Mouse (Mus musculus) CH12.LX (cell line): ENCODE data around the gene Limk2. TPM values are rescaled to one million over a fixed set of nuclear protein-coding genes. Genes with fewer than 3 reads are reported as not detected.

Source experiments
- DNase-seq: peaks from one replicate; pipeline ENCODE4 v3.0.0-alpha.2; 2013; ENCODE audit errors: extremely low read depth
- H3K27ac ChIP-seq: 2 replicates; pipeline ENCODE4 v1.5.1; 2012; ENCODE audit warnings: low read depth, mild to moderate bottlenecking, control low read depth, moderate library complexity; ENCODE audit not compliant: insufficient read depth
- H3K27me3 ChIP-seq: replicated peaks from 2 replicates; pipeline ENCODE3; 2012; ENCODE audit warnings: inconsistent platforms
- H3K36me3 ChIP-seq, 2 experiments: replicated peaks in 1 of 2; 2 replicates each; pipeline versions ENCODE3 to v1.6.1; 2012; ENCODE audit warnings: inconsistent platforms in 1 of 2, low read length in 1 of 2, mild to moderate bottlenecking in 1 of 2, mixed read lengths in 1 of 2, moderate library complexity in 1 of 2; ENCODE audit not compliant: control insufficient read depth in 1 of 2, insufficient read depth in 1 of 2
- H3K4me1 ChIP-seq, 2 experiments: 2 replicates each; pipeline ENCODE4 v1.6.1; 2012; ENCODE audit warnings: inconsistent platforms in 1 of 2, moderate library complexity in 1 of 2; ENCODE audit not compliant: insufficient read depth in 2 of 2, control insufficient read depth in 1 of 2
- H3K4me2 ChIP-seq: 2 replicates; pipeline ENCODE4 v1.6.1; 2012; ENCODE audit warnings: low read depth, mild to moderate bottlenecking, control low read depth; ENCODE audit not compliant: poor library complexity, insufficient read depth, severe bottlenecking
- H3K4me3 ChIP-seq, 3 experiments: fragments of 150-350 bp in 1 of 3; sonication (generic) in 1 of 3; replicated peaks in 1 of 3; 2 replicates each; pipeline versions ENCODE3 to v1.5.1; 2011 to 2012; ENCODE audit warnings: low read depth in 2 of 3, low read length in 2 of 3, mild to moderate bottlenecking in 2 of 3, moderate library complexity in 2 of 3, control low read depth in 1 of 3, improper control_type of control experiment in 1 of 3, inconsistent platforms in 1 of 3, mixed read lengths in 1 of 3; ENCODE audit not compliant: poor library complexity in 1 of 3
- H3K79me2 ChIP-seq: replicated peaks from 2 replicates; pipeline ENCODE4 v1.6.1; 2012; ENCODE audit warnings: mild to moderate bottlenecking, moderate library complexity; ENCODE audit not compliant: control insufficient read depth, poor library complexity, insufficient read depth, severe bottlenecking; ENCODE audit errors: extremely low read depth
- H3K9ac ChIP-seq: 2 replicates; pipeline ENCODE4 v1.6.1; 2012; ENCODE audit warnings: low read depth, mild to moderate bottlenecking, control low read depth, moderate library complexity; ENCODE audit not compliant: insufficient read depth
- H3K9me3 ChIP-seq: replicated peaks from 2 replicates; pipeline ENCODE3; 2012; ENCODE audit warnings: low read length, inconsistent platforms, mixed read lengths
- BHLHE40 ChIP-seq: IDR thresholded peaks from 2 replicates; pipeline ENCODE4 v1.6.1; 2011; ENCODE audit warnings: mild to moderate bottlenecking, low read depth, low read length, improper control_type of control experiment
- CHD1 ChIP-seq: IDR thresholded peaks from 2 replicates; pipeline ENCODE4 v1.6.1; 2012; ENCODE audit warnings: low read depth, low read length, improper control_type of control experiment, inconsistent platforms
- EP300 ChIP-seq: IDR thresholded peaks from 2 replicates; pipeline ENCODE4 v1.6.1; 2011; ENCODE audit warnings: low read length, improper control_type of control experiment
- ETS1 ChIP-seq: conservative IDR thresholded peaks from 2 replicates; pipeline ENCODE4 v1.6.1; 2012; ENCODE audit warnings: low read depth, mild to moderate bottlenecking, inconsistent platforms, low read length, improper control_type of control experiment, moderate library complexity
- GABPA ChIP-seq: IDR thresholded peaks from 2 replicates; pipeline ENCODE4 v1.6.1; 2012; ENCODE audit warnings: low read depth, low read length, improper control_type of control experiment, inconsistent platforms; ENCODE audit not compliant: insufficient replicate concordance
- HCFC1 ChIP-seq: IDR thresholded peaks from 2 replicates; pipeline ENCODE4 v1.6.1; 2012; ENCODE audit warnings: low read depth, mild to moderate bottlenecking, inconsistent platforms, low read length, improper control_type of control experiment
- IRF4 ChIP-seq: IDR thresholded peaks from 2 replicates; pipeline ENCODE4 v1.6.1; 2014; ENCODE audit warnings: low read depth, mild to moderate bottlenecking, inconsistent platforms, low read length, improper control_type of control experiment
- JUN ChIP-seq: IDR thresholded peaks from 2 replicates; pipeline ENCODE4 v1.6.1; 2011; ENCODE audit warnings: low read depth, mild to moderate bottlenecking, low read length, improper control_type of control experiment, moderate library complexity; ENCODE audit not compliant: insufficient read depth
- KAT2A ChIP-seq: IDR thresholded peaks from 2 replicates; pipeline ENCODE4 v1.6.1; 2012; ENCODE audit warnings: low read length, improper control_type of control experiment, inconsistent platforms; ENCODE audit not compliant: insufficient replicate concordance
- MAX ChIP-seq: IDR thresholded peaks from 2 replicates; pipeline ENCODE4 v1.6.1; 2011; ENCODE audit warnings: low read length, improper control_type of control experiment
- MEF2A ChIP-seq: IDR thresholded peaks from 2 replicates; pipeline ENCODE4 v1.6.1; 2014; ENCODE audit warnings: low read depth, mild to moderate bottlenecking, inconsistent platforms, low read length, improper control_type of control experiment, borderline replicate concordance
- MYC ChIP-seq: IDR thresholded peaks from 2 replicates; pipeline ENCODE4 v1.6.1; 2011; ENCODE audit warnings: low read depth, mild to moderate bottlenecking, improper control_type of control experiment, low read length
- NRF1 ChIP-seq: IDR thresholded peaks from 2 replicates; pipeline ENCODE4 v1.6.1; 2014; ENCODE audit warnings: low read depth, mild to moderate bottlenecking, inconsistent platforms, low read length, improper control_type of control experiment, moderate library complexity
- PAX5 ChIP-seq: IDR thresholded peaks from 2 replicates; pipeline ENCODE4 v1.6.1; 2012; ENCODE audit warnings: low read length, inconsistent platforms, mixed read lengths
- POLR2A ChIP-seq: IDR thresholded peaks from 2 replicates; pipeline ENCODE4 v1.6.1; 2011; ENCODE audit warnings: low read depth, mild to moderate bottlenecking, improper control_type of control experiment, low read length
- POLR2AphosphoS2 ChIP-seq: IDR thresholded peaks from 2 replicates; pipeline ENCODE4 v1.6.1; 2011; ENCODE audit warnings: low read depth, low read length, improper control_type of control experiment
- RAD21 ChIP-seq: IDR thresholded peaks from 2 replicates; pipeline ENCODE4 v1.6.1; 2011; ENCODE audit warnings: low read depth, mild to moderate bottlenecking, low read length, improper control_type of control experiment, moderate library complexity
- RCOR1 ChIP-seq: conservative IDR thresholded peaks from 2 replicates; pipeline ENCODE4 v1.6.1; 2012; ENCODE audit warnings: low read depth, mild to moderate bottlenecking, inconsistent platforms, low read length, improper control_type of control experiment
- USF1 ChIP-seq: IDR thresholded peaks from 2 replicates; pipeline ENCODE4 v1.6.1; 2014; ENCODE audit warnings: low read depth, mild to moderate bottlenecking, inconsistent platforms, low read length, improper control_type of control experiment
- USF2 ChIP-seq: conservative IDR thresholded peaks from 2 replicates; pipeline ENCODE4 v1.6.1; 2011; ENCODE audit warnings: low read depth, low read length, improper control_type of control experiment
- ZC3H11A ChIP-seq: IDR thresholded peaks from 2 replicates; pipeline ENCODE4 v1.6.1; 2012; ENCODE audit warnings: low read depth, mild to moderate bottlenecking, inconsistent platforms, low read length, improper control_type of control experiment
- ZNF384 ChIP-seq: IDR thresholded peaks from 2 replicates; pipeline ENCODE4 v1.6.1; 2012; ENCODE audit warnings: low read depth, low read length, improper control_type of control experiment, inconsistent platforms
- dilution Hi-C: fragments of 300-500 bp; cut with MboI; formaldehyde crosslinking; loops from 2 replicates; pipeline ENCODE4 v1.14.3; 2020; ENCODE audit warnings: low sequenced_read_pairs; ENCODE audit not compliant: extremely low pct_unique_long_range_greater_than_20kb, extremely low pct_ligation_motif_present
- in situ Hi-C: fragments of 300-500 bp; cut with MboI; formaldehyde crosslinking; loops from 3 replicates; pipeline ENCODE4 v1.14.3; 2019; ENCODE audit warnings: low sequenced_read_pairs, low pct_ligation_motif_present, low pct_unique_long_range_greater_than_20kb, mixed read lengths
- polyA plus RNA-seq: library from polyadenylated mRNA; unstranded; fragments of >175 nt; gene quantifications from 2 replicates; pipeline ENCODE4 v1.2.1, GENCODE M21; 2012; ENCODE audit warnings: low read depth; ENCODE audit not compliant: insufficient read length
- total RNA-seq, 2 experiments: library from RNA; depleted of rRNA; stranded (reverse); fragments of 300-350 nt in 1 of 2; fragments of >200 nt in 1 of 2; gene quantifications; 2 replicates each; pipeline ENCODE4 v1.2.3; 2012 to 2014

Limk2 gene
- total and polyA plus RNA-seq, 3 experiments = 41.5 to 64.0 (median 46.1) TPM

DNA sequence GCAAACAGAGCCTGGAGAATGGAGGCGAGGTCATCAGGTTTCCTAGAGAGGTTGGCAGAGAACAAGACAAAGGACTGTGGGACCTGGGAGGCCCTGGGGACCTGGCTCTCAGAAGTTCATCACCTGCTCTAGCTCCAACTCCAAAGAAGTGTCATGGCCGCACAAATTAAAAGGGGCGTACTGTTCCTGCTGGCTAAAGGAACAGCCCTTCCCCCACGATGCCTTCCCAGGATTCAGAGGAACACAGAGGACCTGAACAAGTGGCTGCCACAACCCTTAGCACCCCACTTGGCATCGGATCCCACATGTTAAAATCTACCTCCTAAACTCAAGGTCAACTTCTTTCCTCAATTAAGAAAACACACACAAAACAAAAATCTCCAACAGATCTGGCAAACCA, 39.5 kb downstream of the Limk2 start:
- TF ChIP-seq BHLHE40 (no peak), POLR2A (no peak), ZNF384 (no peak), CHD1 (no peak), ZC3H11A (no peak)
- Histone ChIP-seq H3K27ac (no peak overlapping the region), H3K27me3 (no peaks in the 10 kb centered on the region), H3K4me2 (no peak overlapping the region), H3K79me2 (no peaks in the 10 kb centered on the region), H3K9me3 (no peaks in the 10 kb centered on the region), H3K4me1 (peaks cover 0 to 55% of the 10 kb centered on the region in 2 experiments; a peak in 2 of 4 replicates), H3K36me3 (peaks cover 4 to 83% of the 10 kb centered on the region in 2 experiments), H3K9ac (no peak overlapping the region), H3K4me3 (no peak overlapping the region)
- no peak for DNase-seq
- in situ Hi-C loops = no loop called here
- dilution Hi-C loops = no loop called here

DNA sequence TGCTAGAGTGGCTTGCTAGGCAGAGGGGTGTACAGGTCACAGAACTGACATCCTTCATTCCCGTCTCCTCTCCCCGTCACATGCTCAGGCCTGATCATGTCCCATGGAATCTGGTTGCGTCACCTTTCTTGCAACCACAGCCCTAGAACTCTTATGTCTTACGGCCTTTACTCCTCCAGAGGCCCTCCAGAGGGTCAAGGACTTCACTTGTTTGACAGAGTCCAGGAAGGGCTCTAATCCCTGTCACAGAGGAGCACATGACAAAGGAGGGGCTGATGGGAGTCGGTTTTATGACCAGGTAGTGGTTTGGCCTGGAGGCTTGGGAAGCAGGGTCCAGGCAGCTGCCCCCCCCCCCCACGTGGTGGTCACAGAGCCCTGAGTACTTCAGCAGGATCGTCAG, 40.0 kb downstream of the Limk2 start:
- Histone ChIP-seq H3K9me3 (no peaks in the 10 kb centered on the region), H3K4me1 (peaks cover 0 to 55% of the 10 kb centered on the region in 2 experiments; a peak in 2 of 4 replicates), H3K36me3 (peaks cover 4 to 82% of the 10 kb centered on the region in 2 experiments), H3K9ac (no peak overlapping the region), H3K4me2 (no peak overlapping the region), H3K79me2 (no peaks in the 10 kb centered on the region), H3K4me3 (no peak overlapping the region), H3K27me3 (no peaks in the 10 kb centered on the region), H3K27ac (no peak overlapping the region)
- dilution Hi-C loops = no loop called here
- DNase-seq = no peak
- in situ Hi-C loops = no loop called here
- TF ChIP-seq RAD21 (no peak), RCOR1 (no peak), ZC3H11A (no peak), EP300 (no peak), HCFC1 (no peak), PAX5 (no peak), USF1 (no peak), USF2 (no peak), MYC (no peak), MAX (no peak), GABPA (no peak), POLR2AphosphoS2 (no peak), NRF1 (no peak), MEF2A (no peak), JUN (no peak), KAT2A (no peak), IRF4 (no peak), ETS1 (no peak)
